Mouse (Mus musculus) stomach, embryonic 15.5 days (tissue): ENCODE data around the gene Retreg3. TPM values are rescaled to one million over a fixed set of nuclear protein-coding genes. Genes with fewer than 3 reads are reported as not detected.
A peak's percentile ranks its signal among the peaks of the same experiment; 100 is the strongest.

Experiments
- ATAC-seq: fragments of 200-750 bp; cut with Nextera tagmentation; 2 replicates; pipeline ENCODE4 v1.8.0; 2017; ENCODE audit warnings: low read depth, moderate number of reproducible peaks, moderate TSS enrichment; ENCODE audit not compliant: insufficient read depth, low FRiP score
- H3K27ac ChIP-seq: fragments of 300-500 bp; sonication (generic); 2 replicates; pipeline ENCODE4 v1.5.1; 2015; ENCODE audit warnings: mild to moderate bottlenecking, inconsistent platforms
- H3K27me3 ChIP-seq: fragments of 300-500 bp; sonication (generic); replicated peaks from 2 replicates; pipeline ENCODE4 v1.6.1; 2015; ENCODE audit warnings: inconsistent platforms
- H3K36me3 ChIP-seq: fragments of 300-500 bp; sonication (generic); 2 replicates; pipeline ENCODE4 v1.6.1; 2015; ENCODE audit warnings: inconsistent platforms
- H3K4me1 ChIP-seq: fragments of 300-500 bp; sonication (generic); 2 replicates; pipeline ENCODE4 v1.6.1; 2015; ENCODE audit warnings: inconsistent platforms
- H3K4me2 ChIP-seq: fragments of 300-500 bp; sonication (generic); 2 replicates; pipeline ENCODE4 v1.6.1; 2015; ENCODE audit warnings: mild to moderate bottlenecking, inconsistent platforms
- H3K4me3 ChIP-seq: fragments of 300-500 bp; sonication (generic); replicated peaks from 2 replicates; pipeline ENCODE4 v1.5.1; 2015; ENCODE audit warnings: inconsistent platforms
- H3K9ac ChIP-seq: fragments of 300-500 bp; sonication (generic); 2 replicates; pipeline ENCODE4 v1.6.1; 2015; ENCODE audit warnings: inconsistent platforms
- H3K9me3 ChIP-seq: fragments of 300-500 bp; sonication (generic); 2 replicates; pipeline ENCODE4 v1.6.1; 2016; ENCODE audit warnings: inconsistent platforms
- WGBS: fragments of 180-500 bp; shearing (Covaris S2); methylation state at CpG from one replicate; pipeline ENCODE4 v1.1.7; 2015; 5-methylcytosine and 5-hydroxymethylcytosine counted together
- polyA plus RNA-seq: library from polyadenylated mRNA; unstranded; fragments of >200 nt; fragmentation: Nextera tagmentation; extraction: Ambion mirVana; gene quantifications from 2 replicates; pipeline ENCODE4 v1.2.1, GENCODE M21; 2015

The Retreg3 gene
- polyA plus RNA-seq, 1 experiment from 2014 or later: 21.0 TPM

GRCm38 (mm10) chr11:101143338-101144225 lies 23.9 kb upstream of the Retreg3 start:
- Histone ChIP-seq H3K9ac (no peak overlapping the region), H3K4me1 (peaks cover 13% of the 10 kb centered on the region), H3K4me2 (peak overlapping the region; percentile 50), H3K36me3 (no peaks in the 10 kb centered on the region), H3K27ac (no peak overlapping the region), H3K27me3 (no peaks in the 10 kb centered on the region), H3K4me3 (peak overlapping the region; percentile 21; the same call in 1 of the 2 replicates), H3K9me3 (no peaks in the 10 kb centered on the region)
- no peak for ATAC-seq
- WGBS: 22% methylated on average over 19 of the region's 19 CpGs

GRCm38 (mm10) chr11:101142215-101142967 lies 22.7 kb upstream of the Retreg3 start:
- 83% methylated on average over 10 of the region's 10 CpGs for WGBS

GRCm38 (mm10) chr11:101141088-101141487 lies 21.4 kb upstream of the Retreg3 start:
- Histone ChIP-seq H3K4me2 (no peak overlapping the region), H3K9ac (no peak overlapping the region), H3K27me3 (no peaks in the 10 kb centered on the region), H3K4me3 (no peak overlapping the region), H3K4me1 (peaks cover 15% of the 10 kb centered on the region), H3K9me3 (no peaks in the 10 kb centered on the region), H3K36me3 (no peaks in the 10 kb centered on the region), H3K27ac (no peak overlapping the region)
- no peak for ATAC-seq
- 76% methylated on average over 8 of the region's 8 CpGs for WGBS

More at GRCm38 (mm10) chr11:101142215-101142967, 22.7 kb upstream of the Retreg3 start:
- no peak overlapping the region for H3K9ac ChIP-seq
- no peak for ATAC-seq
- no peaks in the 10 kb centered on the region for H3K36me3 ChIP-seq
- peaks cover 15% of the 10 kb centered on the region for H3K4me1 ChIP-seq
- no peaks in the 10 kb centered on the region for H3K27me3 ChIP-seq
- no peak overlapping the region for H3K27ac ChIP-seq
- H3K4me2 ChIP-seq: no peak overlapping the region
- no peaks in the 10 kb centered on the region for H3K9me3 ChIP-seq
- no peak overlapping the region for H3K4me3 ChIP-seq

- WGBS: 37% methylated on average over 27 of the region's 27 CpGs
- H3K36me3 ChIP-seq: no peaks in the 10 kb centered on the region
- H3K4me3 ChIP-seq: peak overlapping the region; percentile 26
- peak overlapping the region; percentile 57 for H3K4me2 ChIP-seq
- peaks cover 15% of the 10 kb centered on the region for H3K4me1 ChIP-seq
- 0 out of 2 replicates have a peak overlapping the region, but pooled peaks have one; percentile 5 for H3K9ac ChIP-seq
- peak overlapping the region; percentile 51; the same call in 1 of the 2 replicates for H3K27ac ChIP-seq
- ATAC-seq: no peak
- H3K9me3 ChIP-seq: no peaks in the 10 kb centered on the region
- no peaks in the 10 kb centered on the region for H3K27me3 ChIP-seq
Observed at GRCm38 (mm10) chr11:101140164-101140819, 20.6 kb upstream of the Retreg3 start.

GRCm38 (mm10) chr11:101138536-101139181 lies 19.0 kb upstream of the Retreg3 start:
- peak; percentile 50; the same call in 1 of the 2 replicates for ATAC-seq
- Histone ChIP-seq H3K9me3 (no peaks in the 10 kb centered on the region), H3K27ac (peak overlapping the region; percentile 80), H3K4me2 (peak overlapping the region; percentile 50), H3K36me3 (no peaks in the 10 kb centered on the region), H3K27me3 (no peaks in the 10 kb centered on the region), H3K4me3 (peak overlapping the region; percentile 23), H3K9ac (no peak overlapping the region), H3K4me1 (peaks cover 15% of the 10 kb centered on the region)
- 15% methylated on average over 15 of the region's 15 CpGs for WGBS

- H3K4me2 ChIP-seq: no peak overlapping the region
- no peak for ATAC-seq
- no peak overlapping the region for H3K4me3 ChIP-seq
- H3K9ac ChIP-seq: no peak overlapping the region
- no peaks in the 10 kb centered on the region for H3K9me3 ChIP-seq
- peaks cover 18% of the 10 kb centered on the region for H3K4me1 ChIP-seq
- H3K27ac ChIP-seq: no peak overlapping the region
- WGBS: 73% methylated on average over 7 of the region's 7 CpGs
- H3K27me3 ChIP-seq: no peaks in the 10 kb centered on the region
- no peaks in the 10 kb centered on the region for H3K36me3 ChIP-seq
Observed at GRCm38 (mm10) chr11:101137000-101137399, 17.3 kb upstream of the Retreg3 start.

GRCm38 (mm10) chr11:101134217-101134865 lies 14.6 kb upstream of the Retreg3 start:
- Histone ChIP-seq H3K4me3 (no peak overlapping the region), H3K4me1 (peaks cover 18% of the 10 kb centered on the region), H3K4me2 (no peak overlapping the region), H3K27ac (no peak overlapping the region), H3K36me3 (no peaks in the 10 kb centered on the region), H3K27me3 (no peaks in the 10 kb centered on the region), H3K9me3 (no peaks in the 10 kb centered on the region), H3K9ac (no peak overlapping the region)
- WGBS: 70% methylated on average over 13 of the region's 13 CpGs
- no peak for ATAC-seq

- 47% methylated on average over 12 of the region's 12 CpGs for WGBS
- Histone ChIP-seq H3K27me3 (no peaks in the 10 kb centered on the region), H3K4me1 (peaks cover 10% of the 10 kb centered on the region), H3K9ac (no peak overlapping the region), H3K4me2 (no peak overlapping the region), H3K27ac (no peak overlapping the region), H3K4me3 (no peak overlapping the region), H3K9me3 (no peaks in the 10 kb centered on the region), H3K36me3 (no peaks in the 10 kb centered on the region)
- ATAC-seq: no peak
Observed at GRCm38 (mm10) chr11:101133037-101133436, 13.3 kb upstream of the Retreg3 start.

- H3K27ac ChIP-seq: no peak overlapping the region
- H3K9me3 ChIP-seq: no peaks in the 10 kb centered on the region
- WGBS: 90% methylated on average over 6 of the region's 6 CpGs
- H3K4me2 ChIP-seq: no peak overlapping the region
- no peak overlapping the region for H3K4me3 ChIP-seq
- H3K36me3 ChIP-seq: peaks cover 4% of the 10 kb centered on the region
- H3K4me1 ChIP-seq: peaks cover 10% of the 10 kb centered on the region
- H3K9ac ChIP-seq: no peak overlapping the region
- ATAC-seq: no peak
- H3K27me3 ChIP-seq: no peaks in the 10 kb centered on the region
Observed at GRCm38 (mm10) chr11:101131701-101132100, 12.0 kb upstream of the Retreg3 start.

GRCm38 (mm10) chr11:101131187-101131586 lies 11.5 kb upstream of the Retreg3 start:
- H3K9me3 ChIP-seq: no peaks in the 10 kb centered on the region
- WGBS: 68% methylated on average over 2 of the region's 2 CpGs
- no peak overlapping the region for H3K9ac ChIP-seq
- H3K27ac ChIP-seq: no peak overlapping the region
- no peaks in the 10 kb centered on the region for H3K27me3 ChIP-seq
- H3K4me2 ChIP-seq: no peak overlapping the region
- no peak for ATAC-seq
- peaks cover 10% of the 10 kb centered on the region for H3K4me1 ChIP-seq
- no peak overlapping the region for H3K4me3 ChIP-seq
- peaks cover 10% of the 10 kb centered on the region for H3K36me3 ChIP-seq
